Mouse (Mus musculus): ENCODE data around the gene Ube2m. TPM values are rescaled to one million over a fixed set of nuclear protein-coding genes. Genes with fewer than 3 reads are reported as not detected.
A peak's percentile ranks its signal among the peaks of the same experiment; 100 is the strongest.

The Ube2m gene
- polyA plus RNA-seq, 1 experiment from 2014 or later = 149 TPM

- ATAC-seq (ENCODE audit: low FRiP score, low TSS enrichment) (no peak), DNase-seq (no peak)
- peak overlapping the region; percentile 100 for H3K27ac ChIP-seq (replicated peaks; ENCODE audit: low read depth, low read length)
- H3K27me3 ChIP-seq (ENCODE audit: control insufficient read depth, insufficient read depth, low read length) = peaks cover 19% of the 10 kb centered on the region
- H3K9ac ChIP-seq (replicated peaks; ENCODE audit: low read length) = peak overlapping the region; percentile 95
- WGBS = 24% methylated on average over 15 of the region's 15 CpGs
- peaks cover 2% of the 10 kb centered on the region; the same call in 1 of the 2 replicates for H3K9me3 ChIP-seq (ENCODE audit: control insufficient read depth, low read length)
- H3K36me3 ChIP-seq (ENCODE audit: control insufficient read depth, insufficient read depth, low read length) = peaks cover 17% of the 10 kb centered on the region
- peak overlapping the region; percentile 90 for H3K4me2 ChIP-seq (ENCODE audit: low read length)
- peaks cover 27% of the 10 kb centered on the region for H3K4me1 ChIP-seq (ENCODE audit: control insufficient read depth, insufficient read depth, low read length)
- H3K4me3 ChIP-seq (replicated peaks; ENCODE audit: low read depth, low read length) = peak overlapping the region; percentile 73
Measured at GRCm38 (mm10) chr7:13038621-13039169, 620 bp upstream of the Ube2m start.

GRCm38 (mm10) chr7:13037366-13037765, 709 bp downstream of the Ube2m start:
- peak; percentile 2; the same call in 1 of the 2 replicates for ATAC-seq (ENCODE audit: low FRiP score, low TSS enrichment)
- Histone ChIP-seq H3K4me2 (ENCODE audit: low read length) (peak overlapping the region; percentile 90), H3K4me3 (replicated peaks; ENCODE audit: low read depth, low read length) (peak overlapping the region; percentile 73), H3K36me3 (ENCODE audit: control insufficient read depth, insufficient read depth, low read length) (peaks cover 29% of the 10 kb centered on the region), H3K4me1 (ENCODE audit: control insufficient read depth, insufficient read depth, low read length) (peaks cover 30% of the 10 kb centered on the region), H3K27me3 (ENCODE audit: control insufficient read depth, insufficient read depth, low read length) (peaks cover 7% of the 10 kb centered on the region; the same call in 1 of the 2 replicates), H3K9ac (replicated peaks; ENCODE audit: low read length) (peak overlapping the region; percentile 95), H3K27ac (replicated peaks; ENCODE audit: low read depth, low read length) (peak overlapping the region; percentile 100), H3K9me3 (ENCODE audit: control insufficient read depth, low read length) (no peaks in the 10 kb centered on the region)
- under 1% methylated on average over 31 of the region's 33 CpGs for WGBS
- no peak for DNase-seq

GRCm38 (mm10) chr7:13036806-13037205, 1.3 kb downstream of the Ube2m start:
- 54% methylated on average over 4 of the region's 4 CpGs for WGBS
- H3K27ac ChIP-seq (replicated peaks; ENCODE audit: low read depth, low read length) = no peak overlapping the region; the same call in 1 of the 2 replicates

GRCm38 (mm10) chr7:13035211-13035855, 2.7 kb downstream of the Ube2m start:
- WGBS = 85% methylated on average over 17 of the region's 17 CpGs
- H3K9me3 ChIP-seq (ENCODE audit: control insufficient read depth, low read length) = no peaks in the 10 kb centered on the region
- H3K27ac ChIP-seq (replicated peaks; ENCODE audit: low read depth, low read length) = peak overlapping the region; percentile 94; the same call in 1 of the 2 replicates
- DNase-seq = no peak
- H3K27me3 ChIP-seq (ENCODE audit: control insufficient read depth, insufficient read depth, low read length) = no peaks in the 10 kb centered on the region
- ATAC-seq (ENCODE audit: low FRiP score, low TSS enrichment) = no peak
- peaks cover 30% of the 10 kb centered on the region for H3K4me1 ChIP-seq (ENCODE audit: control insufficient read depth, insufficient read depth, low read length)
- no peak overlapping the region for H3K4me3 ChIP-seq (replicated peaks; ENCODE audit: low read depth, low read length)
- no peak overlapping the region; the same call in 1 of the 2 replicates for H3K9ac ChIP-seq (replicated peaks; ENCODE audit: low read length)
- H3K4me2 ChIP-seq (ENCODE audit: low read length) = peak overlapping the region; percentile 93
- peaks cover 48% of the 10 kb centered on the region for H3K36me3 ChIP-seq (ENCODE audit: control insufficient read depth, insufficient read depth, low read length)

More at GRCm38 (mm10) chr7:13036806-13037205, 1.3 kb downstream of the Ube2m start:
- DNase-seq (no peak), ATAC-seq (ENCODE audit: low FRiP score, low TSS enrichment) (no peak)
- H3K4me3 ChIP-seq (replicated peaks; ENCODE audit: low read depth, low read length) = peak overlapping the region; percentile 73
- peak overlapping the region; percentile 90 for H3K4me2 ChIP-seq (ENCODE audit: low read length)
- peaks cover 34% of the 10 kb centered on the region for H3K36me3 ChIP-seq (ENCODE audit: control insufficient read depth, insufficient read depth, low read length)
- 0 out of 2 replicates have a peak, but pooled peaks cover 1% of the 10 kb centered on the region for H3K27me3 ChIP-seq (ENCODE audit: control insufficient read depth, insufficient read depth, low read length)
- H3K4me1 ChIP-seq (ENCODE audit: control insufficient read depth, insufficient read depth, low read length) = peaks cover 30% of the 10 kb centered on the region
- peak overlapping the region; percentile 95 for H3K9ac ChIP-seq (replicated peaks; ENCODE audit: low read length)
- no peaks in the 10 kb centered on the region for H3K9me3 ChIP-seq (ENCODE audit: control insufficient read depth, low read length)

- H3K27me3 ChIP-seq (ENCODE audit: control insufficient read depth, insufficient read depth, low read length) = no peaks in the 10 kb centered on the region
- ATAC-seq (ENCODE audit: low FRiP score, low TSS enrichment) (peak; percentile 83), DNase-seq (peak; percentile 99)
- peaks cover 30% of the 10 kb centered on the region for H3K4me1 ChIP-seq (ENCODE audit: control insufficient read depth, insufficient read depth, low read length)
- peak within 1 kb of the TSS; percentile 53 for H3K4me3 ChIP-seq (replicated peaks; ENCODE audit: low read depth, low read length)
- H3K27ac ChIP-seq (replicated peaks; ENCODE audit: low read depth, low read length) = peak within 1 kb of the TSS; percentile 94
- no peaks in the 10 kb centered on the region for H3K9me3 ChIP-seq (ENCODE audit: control insufficient read depth, low read length)
- WGBS = under 1% methylated on average over 45 of the region's 45 CpGs
- H3K4me2 ChIP-seq (ENCODE audit: low read length) = peak within 1 kb of the TSS; percentile 93
- H3K9ac ChIP-seq (replicated peaks; ENCODE audit: low read length) = peak within 1 kb of the TSS; percentile 79
- peaks cover 58% of the 10 kb centered on the region for H3K36me3 ChIP-seq (ENCODE audit: control insufficient read depth, insufficient read depth, low read length)
Measured at GRCm38 (mm10) chr7:13034148-13034977, 3.7 kb downstream of the Ube2m start, which contains the start of gene Chmp2a. Gene Chmp2a, minus strand, starts transcription at chr7:13034807.

GRCm38 (mm10) chr7:13033451-13034147, 4.5 kb downstream of the Ube2m start:
- 50% methylated on average over 13 of the region's 13 CpGs for WGBS

GRCm38 (mm10) chr7:13032541-13032940, 5.5 kb downstream of the Ube2m start:
- no peak overlapping the region for H3K9ac ChIP-seq (replicated peaks; ENCODE audit: low read length)
- ATAC-seq (ENCODE audit: low FRiP score, low TSS enrichment) (no peak), DNase-seq (no peak)
- H3K4me1 ChIP-seq (ENCODE audit: control insufficient read depth, insufficient read depth, low read length) = peaks cover 23% of the 10 kb centered on the region
- peaks cover 76% of the 10 kb centered on the region for H3K36me3 ChIP-seq (ENCODE audit: control insufficient read depth, insufficient read depth, low read length)
- H3K27me3 ChIP-seq (ENCODE audit: control insufficient read depth, insufficient read depth, low read length) = no peaks in the 10 kb centered on the region
- 94% methylated on average over 7 of the region's 7 CpGs for WGBS
- H3K9me3 ChIP-seq (ENCODE audit: control insufficient read depth, low read length) = no peaks in the 10 kb centered on the region
- no peak overlapping the region for H3K4me3 ChIP-seq (replicated peaks; ENCODE audit: low read depth, low read length)
- no peak overlapping the region for H3K27ac ChIP-seq (replicated peaks; ENCODE audit: low read depth, low read length)
- no peak overlapping the region for H3K4me2 ChIP-seq (ENCODE audit: low read length)

More at GRCm38 (mm10) chr7:13033451-13034147, 4.5 kb downstream of the Ube2m start:
- Histone ChIP-seq H3K9ac (replicated peaks; ENCODE audit: low read length) (peak overlapping the region; percentile 79), H3K27ac (replicated peaks; ENCODE audit: low read depth, low read length) (peak overlapping the region; percentile 94), H3K36me3 (ENCODE audit: control insufficient read depth, insufficient read depth, low read length) (peaks cover 65% of the 10 kb centered on the region), H3K4me1 (ENCODE audit: control insufficient read depth, insufficient read depth, low read length) (peaks cover 24% of the 10 kb centered on the region), H3K4me3 (replicated peaks; ENCODE audit: low read depth, low read length) (peak overlapping the region; percentile 53), H3K9me3 (ENCODE audit: control insufficient read depth, low read length) (no peaks in the 10 kb centered on the region), H3K4me2 (ENCODE audit: low read length) (peak overlapping the region; percentile 93), H3K27me3 (ENCODE audit: control insufficient read depth, insufficient read depth, low read length) (no peaks in the 10 kb centered on the region)
- no peak for ATAC-seq (ENCODE audit: low FRiP score, low TSS enrichment)
- no peak for DNase-seq

- no peak for ATAC-seq (ENCODE audit: low FRiP score, low TSS enrichment)
- Histone ChIP-seq H3K4me3 (replicated peaks; ENCODE audit: low read depth, low read length) (no peak overlapping the region), H3K27ac (replicated peaks; ENCODE audit: low read depth, low read length) (no peak overlapping the region)
Measured at GRCm38 (mm10) chr7:13031983-13032382, 6.1 kb downstream of the Ube2m start.

More at GRCm38 (mm10) chr7:13031983-13032382, 6.1 kb downstream of the Ube2m start:
- no peaks in the 10 kb centered on the region for H3K27me3 ChIP-seq (ENCODE audit: control insufficient read depth, insufficient read depth, low read length)
- WGBS = 84% methylated on average over 2 of the region's 2 CpGs
- no peak overlapping the region for H3K9ac ChIP-seq (replicated peaks; ENCODE audit: low read length)
- DNase-seq = no peak
- peaks cover 22% of the 10 kb centered on the region for H3K4me1 ChIP-seq (ENCODE audit: control insufficient read depth, insufficient read depth, low read length)
- H3K4me2 ChIP-seq (ENCODE audit: low read length) = no peak overlapping the region
- no peaks in the 10 kb centered on the region for H3K9me3 ChIP-seq (ENCODE audit: control insufficient read depth, low read length)
- H3K36me3 ChIP-seq (ENCODE audit: control insufficient read depth, insufficient read depth, low read length) = peaks cover 82% of the 10 kb centered on the region
